Mouse (Mus musculus): ENCODE measurements around the gene Rabif. TPM values are rescaled to one million over a fixed set of nuclear protein-coding genes. Genes with fewer than 3 reads are reported as not detected.

Gene Rabif
- 8.9 and 11.1 TPM in 2 replicates for polyA plus RNA-seq (2012)

GRCm38 (mm10) chr1:134494428-134495215 lies at the start of gene Rabif:
Gene Rabif, plus strand, starts transcription at chr1:134494648.
- TF ChIP-seq GATA1 (IDR thresholded peaks at IDR 0.05; ENCODE audit: low read length) = no peak

DNA sequence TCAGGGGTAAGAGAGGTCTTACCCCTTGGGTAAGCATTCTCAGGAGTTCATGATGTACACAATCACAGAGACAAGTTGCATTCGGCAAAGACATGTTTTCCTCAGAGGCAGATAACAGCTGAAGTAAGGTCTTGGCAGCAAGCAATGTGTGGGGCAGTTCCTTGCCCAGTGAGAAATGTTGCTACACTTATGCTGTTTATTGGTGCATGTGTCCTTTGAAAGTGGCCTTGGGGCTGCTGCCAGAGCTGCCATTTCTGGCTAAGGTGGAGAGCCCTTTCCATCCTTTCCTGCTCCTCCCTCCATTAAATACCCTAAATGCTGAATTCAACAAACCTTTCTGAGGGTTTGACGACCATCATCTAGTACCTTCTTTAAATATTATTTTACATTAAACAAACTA lies 49.0 kb upstream of the Rabif start:
- TF ChIP-seq GATA1 (IDR thresholded peaks at IDR 0.05; ENCODE audit: low read length) = no peak

DNA sequence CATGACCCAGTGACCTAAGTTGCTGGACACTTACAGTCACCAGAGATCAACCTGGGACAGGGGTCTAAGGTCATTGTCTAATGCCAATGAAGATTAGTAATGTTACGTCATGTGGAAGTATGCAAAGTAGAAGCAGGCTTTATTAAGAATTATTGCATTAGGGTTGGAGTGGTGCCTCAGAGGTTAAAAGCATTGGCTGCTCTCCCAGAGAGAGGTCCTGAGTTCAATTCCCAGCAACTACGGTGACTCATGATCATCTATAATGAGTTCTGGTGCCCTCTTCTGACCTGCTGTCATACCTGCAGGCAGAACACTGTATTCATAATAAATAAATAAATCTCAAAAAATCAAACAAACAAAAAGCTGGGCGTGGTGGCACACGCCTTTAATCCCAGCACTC lies 44.2 kb upstream of the Rabif start:
- no peak for TF ChIP-seq GATA1 (IDR thresholded peaks at IDR 0.05; ENCODE audit: low read length)

GRCm38 (mm10) chr1:134450986-134451385 lies 43.5 kb upstream of the Rabif start:
- no peak for TF ChIP-seq GATA1 (IDR thresholded peaks at IDR 0.05; ENCODE audit: low read length)

DNA sequence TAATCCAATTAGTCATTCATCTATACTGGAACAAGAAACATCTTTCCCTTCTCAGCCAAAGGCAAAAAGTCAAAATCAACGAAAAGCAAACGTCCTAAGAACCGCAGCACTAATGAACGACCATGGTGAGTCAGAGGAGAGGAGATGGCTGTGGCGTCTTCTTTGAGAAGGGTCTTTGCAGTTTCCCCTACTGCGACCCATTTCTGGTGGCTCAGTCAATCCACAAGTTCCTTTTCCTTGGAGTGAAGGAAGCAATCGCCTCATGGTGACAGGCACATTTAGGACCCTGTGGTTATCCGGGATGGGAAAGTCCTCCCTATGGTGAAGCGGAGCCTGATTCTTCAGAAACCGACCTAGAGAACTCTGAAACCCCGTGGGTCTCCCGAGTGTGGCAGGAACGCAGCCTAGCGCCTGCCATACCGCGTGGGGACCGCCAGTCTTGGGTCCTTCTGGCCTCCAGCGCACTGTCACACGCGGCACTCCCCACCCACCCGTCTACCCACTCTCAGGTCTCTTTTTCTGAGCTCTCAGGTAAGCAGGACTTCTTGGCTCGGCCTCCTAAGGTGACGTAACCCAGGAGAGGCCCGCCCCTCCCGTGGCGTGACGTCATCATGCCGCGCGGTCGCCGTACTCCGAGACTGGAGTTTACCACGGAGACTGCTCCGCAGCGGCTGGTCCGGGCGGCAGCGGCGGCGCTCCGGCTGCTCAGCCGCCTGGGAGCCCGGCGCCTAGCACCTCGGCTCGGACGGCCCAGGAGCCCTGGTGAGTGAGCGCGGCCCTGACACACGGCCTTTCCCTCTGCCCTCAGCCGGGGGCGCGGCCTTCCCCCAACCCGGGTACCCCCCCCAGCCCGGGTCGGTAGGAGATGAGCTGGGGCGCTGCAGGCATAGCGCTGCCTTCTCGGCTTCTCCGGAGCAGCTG lies 39.3 kb upstream of the Rabif start, which contains the start of gene Klhl12:
Gene Klhl12 (plus strand): TSS at position 628 of the 921 bp plus-strand sequence.
- no peak for TF ChIP-seq GATA1 (IDR thresholded peaks at IDR 0.05; ENCODE audit: low read length)

- no peak for TF ChIP-seq GATA1 (IDR thresholded peaks at IDR 0.05; ENCODE audit: low read length)
These were observed 38.4 kb upstream of the Rabif start for GRCm38 (mm10) chr1:134456060-134456459.

DNA sequence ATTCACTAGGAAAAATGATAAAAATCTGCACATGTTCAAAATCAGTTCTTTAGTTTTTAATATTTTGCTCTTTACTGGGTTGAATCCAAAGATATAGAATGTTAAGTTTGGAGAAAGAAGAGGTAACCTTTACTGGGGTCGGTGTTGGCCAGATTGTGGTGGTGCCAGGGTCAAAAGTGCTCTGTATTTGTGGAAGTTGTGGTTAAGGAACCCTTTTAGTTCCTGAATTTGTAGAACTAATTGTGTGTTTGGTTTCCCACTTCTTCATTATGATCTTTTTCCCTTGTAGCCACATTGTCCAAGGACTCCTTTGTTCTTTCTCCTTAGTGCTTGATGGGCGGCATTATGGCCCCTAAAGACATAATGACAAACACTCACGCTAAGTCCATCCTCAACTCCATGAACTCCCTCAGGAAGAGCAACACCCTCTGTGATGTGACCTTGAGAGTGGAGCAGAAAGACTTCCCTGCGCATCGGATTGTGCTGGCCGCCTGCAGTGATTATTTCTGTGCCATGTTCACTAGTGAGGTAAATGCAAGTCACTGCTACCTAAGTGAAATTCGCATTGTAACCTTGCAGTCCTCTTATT lies 36.2 kb upstream of the Rabif start:
- no peak for TF ChIP-seq GATA1 (IDR thresholded peaks at IDR 0.05; ENCODE audit: low read length)

- TF ChIP-seq GATA1 (IDR thresholded peaks at IDR 0.05; ENCODE audit: low read length) = peak; percentile 66
These were observed 33.9 kb upstream of the Rabif start for GRCm38 (mm10) chr1:134460294-134461284.

- no peak for TF ChIP-seq GATA1 (IDR thresholded peaks at IDR 0.05; ENCODE audit: low read length)
These were observed 9.8 kb upstream of the Rabif start for GRCm38 (mm10) chr1:134484623-134485022.

GRCm38 (mm10) chr1:134490903-134491801 lies 3.3 kb upstream of the Rabif start:
- no peak for TF ChIP-seq GATA1 (IDR thresholded peaks at IDR 0.05; ENCODE audit: low read length)

DNA sequence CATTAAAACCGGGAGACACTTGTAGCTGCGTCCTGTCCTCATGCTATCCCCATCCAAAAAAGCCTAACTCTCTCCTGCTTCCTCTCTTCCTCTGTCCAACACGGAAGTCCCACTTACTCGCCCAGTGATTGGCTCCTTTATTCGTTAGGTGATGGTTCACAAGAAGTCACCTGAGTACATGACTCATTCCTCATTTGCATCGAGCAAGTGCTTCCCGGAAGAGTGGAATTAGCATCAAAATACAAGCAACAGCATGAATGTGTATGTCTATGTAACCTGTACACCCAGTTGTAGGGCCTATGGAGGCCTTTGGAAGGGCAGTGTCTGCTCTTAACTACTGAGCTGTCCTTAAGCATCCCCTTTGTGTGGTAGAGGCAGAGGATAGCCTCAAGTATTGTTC lies 2.2 kb upstream of the Rabif start:
- TF ChIP-seq GATA1 (IDR thresholded peaks at IDR 0.05; ENCODE audit: low read length) = no peak

GRCm38 (mm10) chr1:134493496-134493895 lies 952 bp upstream of the Rabif start:
- no peak for TF ChIP-seq GATA1 (IDR thresholded peaks at IDR 0.05; ENCODE audit: low read length)

- TF ChIP-seq GATA1 (IDR thresholded peaks at IDR 0.05; ENCODE audit: low read length) = no peak
These were observed 492 bp upstream of the Rabif start for GRCm38 (mm10) chr1:134493956-134494355.

GRCm38 (mm10) chr1:134495216-134495539 lies 730 bp downstream of the Rabif start:
- TF ChIP-seq GATA1 (IDR thresholded peaks at IDR 0.05; ENCODE audit: low read length) = no peak

Measured in G1E-ER4 (cell line).